Mouse (Mus musculus): Measurements from ENCODE around the gene Cyp3a13. TPM values are rescaled to one million over a fixed set of nuclear protein-coding genes. Genes with fewer than 3 reads are reported as not detected.
"Not testable (repeated sequence)": the region's sequence is repeated elsewhere in the genome, so short reads cannot be mapped to it uniquely, and the experiment has no call there.

Cyp3a13 gene
- polyA plus RNA-seq, 1 experiment from 2014 or later = not detected

GRCm38 (mm10) chr5:137936486-137936885 lies 15.1 kb upstream of the Cyp3a13 start:
- no peak for DNase-seq (ENCODE audit: low spot score)
- no peak for ATAC-seq
- Histone ChIP-seq H3K4me2 (ENCODE audit: low read length) (no peak overlapping the region), H3K4me1 (ENCODE audit: control insufficient read depth, insufficient read depth, low read length) (no peaks in the 10 kb centered on the region), H3K36me3 (ENCODE audit: control insufficient read depth, insufficient read depth, low read length) (no peaks in the 10 kb centered on the region), H3K4me3 (ENCODE audit: low read depth, low read length) (no peak overlapping the region), H3K27ac (ENCODE audit: low read depth, low read length) (no peak overlapping the region), H3K9me3 (replicated peaks; ENCODE audit: control insufficient read depth, low read length) (no peaks in the 10 kb centered on the region), H3K9ac (ENCODE audit: low read length) (no peak overlapping the region), H3K27me3 (replicated peaks; ENCODE audit: control insufficient read depth, insufficient read depth, low read length) (no peaks in the 10 kb centered on the region)
- 89% methylated on average over 2 of the region's 2 CpGs for WGBS

- ATAC-seq; H3K4me3 ChIP-seq (ENCODE audit: low read depth, low read length); H3K4me1 ChIP-seq (ENCODE audit: control insufficient read depth, insufficient read depth, low read length); DNase-seq (ENCODE audit: low spot score); H3K36me3 ChIP-seq (ENCODE audit: control insufficient read depth, insufficient read depth, low read length); H3K27ac ChIP-seq (ENCODE audit: low read depth, low read length); H3K9me3 ChIP-seq (replicated peaks; ENCODE audit: control insufficient read depth, low read length); H3K9ac ChIP-seq (ENCODE audit: low read length); H3K4me2 ChIP-seq (ENCODE audit: low read length); H3K27me3 ChIP-seq (replicated peaks; ENCODE audit: control insufficient read depth, insufficient read depth, low read length): not testable (repeated sequence)
- WGBS = 66% methylated on average over 2 of the region's 2 CpGs
These were observed 12.5 kb upstream of the Cyp3a13 start for GRCm38 (mm10) chr5:137933934-137934333.

- no peak overlapping the region for H3K9ac ChIP-seq (ENCODE audit: low read length)
These were observed 7.0 kb upstream of the Cyp3a13 start for GRCm38 (mm10) chr5:137928439-137928838.

GRCm38 (mm10) chr5:137922171-137922570 lies 752 bp upstream of the Cyp3a13 start:
- ATAC-seq = no peak
- no peak overlapping the region for H3K9ac ChIP-seq (ENCODE audit: low read length)
- no peak overlapping the region for H3K4me3 ChIP-seq (ENCODE audit: low read depth, low read length)
- no peak overlapping the region for H3K27ac ChIP-seq (ENCODE audit: low read depth, low read length)
- H3K4me2 ChIP-seq (ENCODE audit: low read length) = no peak overlapping the region
- DNase-seq (ENCODE audit: low spot score) = no peak
- H3K27me3 ChIP-seq (replicated peaks; ENCODE audit: control insufficient read depth, insufficient read depth, low read length) = no peaks in the 10 kb centered on the region
- no peaks in the 10 kb centered on the region for H3K9me3 ChIP-seq (replicated peaks; ENCODE audit: control insufficient read depth, low read length)
- no peaks in the 10 kb centered on the region for H3K36me3 ChIP-seq (ENCODE audit: control insufficient read depth, insufficient read depth, low read length)
- no peaks in the 10 kb centered on the region for H3K4me1 ChIP-seq (ENCODE audit: control insufficient read depth, insufficient read depth, low read length)

More at GRCm38 (mm10) chr5:137928439-137928838, 7.0 kb upstream of the Cyp3a13 start:
- H3K27ac ChIP-seq (ENCODE audit: low read depth, low read length) = no peak overlapping the region
- no peaks in the 10 kb centered on the region for H3K36me3 ChIP-seq (ENCODE audit: control insufficient read depth, insufficient read depth, low read length)
- H3K4me1 ChIP-seq (ENCODE audit: control insufficient read depth, insufficient read depth, low read length) = no peaks in the 10 kb centered on the region
- WGBS = 84% methylated on average over 11 of the region's 11 CpGs
- ATAC-seq = no peak
- DNase-seq (ENCODE audit: low spot score) = no peak
- no peak overlapping the region for H3K4me3 ChIP-seq (ENCODE audit: low read depth, low read length)
- no peaks in the 10 kb centered on the region for H3K27me3 ChIP-seq (replicated peaks; ENCODE audit: control insufficient read depth, insufficient read depth, low read length)
- no peaks in the 10 kb centered on the region for H3K9me3 ChIP-seq (replicated peaks; ENCODE audit: control insufficient read depth, low read length)
- no peak overlapping the region for H3K4me2 ChIP-seq (ENCODE audit: low read length)

- ATAC-seq (no peak), DNase-seq (ENCODE audit: low spot score) (no peak)
- Histone ChIP-seq H3K4me3 (ENCODE audit: low read depth, low read length) (no peak overlapping the region), H3K4me2 (ENCODE audit: low read length) (no peak overlapping the region), H3K9me3 (replicated peaks; ENCODE audit: control insufficient read depth, low read length) (no peaks in the 10 kb centered on the region), H3K27me3 (replicated peaks; ENCODE audit: control insufficient read depth, insufficient read depth, low read length) (no peaks in the 10 kb centered on the region), H3K9ac (ENCODE audit: low read length) (no peak overlapping the region), H3K27ac (ENCODE audit: low read depth, low read length) (no peak overlapping the region), H3K36me3 (ENCODE audit: control insufficient read depth, insufficient read depth, low read length) (no peaks in the 10 kb centered on the region), H3K4me1 (ENCODE audit: control insufficient read depth, insufficient read depth, low read length) (no peaks in the 10 kb centered on the region)
- WGBS = 74% methylated on average over 6 of the region's 6 CpGs
These were observed 5.9 kb downstream of the Cyp3a13 start for GRCm38 (mm10) chr5:137915550-137915949.

GRCm38 (mm10) chr5:137914508-137914907 lies 6.9 kb downstream of the Cyp3a13 start:
- ATAC-seq (no peak), DNase-seq (ENCODE audit: low spot score) (peak; percentile 8)
- H3K4me2 ChIP-seq (ENCODE audit: low read length) = no peak overlapping the region
- no peak overlapping the region for H3K4me3 ChIP-seq (ENCODE audit: low read depth, low read length)
- H3K27me3 ChIP-seq (replicated peaks; ENCODE audit: control insufficient read depth, insufficient read depth, low read length) = no peaks in the 10 kb centered on the region
- no peaks in the 10 kb centered on the region for H3K36me3 ChIP-seq (ENCODE audit: control insufficient read depth, insufficient read depth, low read length)
- H3K9me3 ChIP-seq (replicated peaks; ENCODE audit: control insufficient read depth, low read length) = no peaks in the 10 kb centered on the region
- H3K9ac ChIP-seq (ENCODE audit: low read length) = no peak overlapping the region
- no peak overlapping the region for H3K27ac ChIP-seq (ENCODE audit: low read depth, low read length)
- H3K4me1 ChIP-seq (ENCODE audit: control insufficient read depth, insufficient read depth, low read length) = no peaks in the 10 kb centered on the region

- no peaks in the 10 kb centered on the region for H3K9me3 ChIP-seq (replicated peaks; ENCODE audit: control insufficient read depth, low read length)
- no peak overlapping the region for H3K4me3 ChIP-seq (ENCODE audit: low read depth, low read length)
- DNase-seq (ENCODE audit: low spot score) (no peak), ATAC-seq (no peak)
- no peaks in the 10 kb centered on the region for H3K27me3 ChIP-seq (replicated peaks; ENCODE audit: control insufficient read depth, insufficient read depth, low read length)
- H3K4me1 ChIP-seq (ENCODE audit: control insufficient read depth, insufficient read depth, low read length) = no peaks in the 10 kb centered on the region
- WGBS = 91% methylated on average over 3 of the region's 3 CpGs
- no peaks in the 10 kb centered on the region for H3K36me3 ChIP-seq (ENCODE audit: control insufficient read depth, insufficient read depth, low read length)
- no peak overlapping the region for H3K4me2 ChIP-seq (ENCODE audit: low read length)
- H3K27ac ChIP-seq (ENCODE audit: low read depth, low read length) = no peak overlapping the region
- no peak overlapping the region for H3K9ac ChIP-seq (ENCODE audit: low read length)
These were observed 11.7 kb downstream of the Cyp3a13 start for GRCm38 (mm10) chr5:137909564-137910262.

- Histone ChIP-seq H3K27ac (ENCODE audit: low read depth, low read length) (no peak overlapping the region), H3K36me3 (ENCODE audit: control insufficient read depth, insufficient read depth, low read length) (no peaks in the 10 kb centered on the region), H3K4me3 (ENCODE audit: low read depth, low read length) (no peak overlapping the region), H3K4me1 (ENCODE audit: control insufficient read depth, insufficient read depth, low read length) (no peaks in the 10 kb centered on the region), H3K9me3 (replicated peaks; ENCODE audit: control insufficient read depth, low read length) (no peaks in the 10 kb centered on the region), H3K27me3 (replicated peaks; ENCODE audit: control insufficient read depth, insufficient read depth, low read length) (no peaks in the 10 kb centered on the region), H3K9ac (ENCODE audit: low read length) (no peak overlapping the region), H3K4me2 (ENCODE audit: low read length) (no peak overlapping the region)
- WGBS = 81% methylated on average over 1 of the region's 1 CpGs
- ATAC-seq (no peak), DNase-seq (ENCODE audit: low spot score) (no peak)
These were observed 23.6 kb downstream of the Cyp3a13 start for GRCm38 (mm10) chr5:137897812-137898211.

GRCm38 (mm10) chr5:137892954-137893353 lies 28.5 kb downstream of the Cyp3a13 start:
- peak; percentile 1 for DNase-seq (ENCODE audit: low spot score)
- Histone ChIP-seq H3K9ac (ENCODE audit: low read length) (no peak overlapping the region), H3K9me3 (replicated peaks; ENCODE audit: control insufficient read depth, low read length) (no peaks in the 10 kb centered on the region), H3K36me3 (ENCODE audit: control insufficient read depth, insufficient read depth, low read length) (no peaks in the 10 kb centered on the region), H3K4me3 (ENCODE audit: low read depth, low read length) (no peak overlapping the region), H3K27ac (ENCODE audit: low read depth, low read length) (no peak overlapping the region), H3K4me2 (ENCODE audit: low read length) (no peak overlapping the region), H3K4me1 (ENCODE audit: control insufficient read depth, insufficient read depth, low read length) (no peaks in the 10 kb centered on the region), H3K27me3 (replicated peaks; ENCODE audit: control insufficient read depth, insufficient read depth, low read length) (no peaks in the 10 kb centered on the region)
- 62% methylated on average over 1 of the region's 1 CpGs for WGBS
- no peak for ATAC-seq
